Comparison of ENCODE assay signal across 17 mouse cellular contexts in the genomic region with DNA sequence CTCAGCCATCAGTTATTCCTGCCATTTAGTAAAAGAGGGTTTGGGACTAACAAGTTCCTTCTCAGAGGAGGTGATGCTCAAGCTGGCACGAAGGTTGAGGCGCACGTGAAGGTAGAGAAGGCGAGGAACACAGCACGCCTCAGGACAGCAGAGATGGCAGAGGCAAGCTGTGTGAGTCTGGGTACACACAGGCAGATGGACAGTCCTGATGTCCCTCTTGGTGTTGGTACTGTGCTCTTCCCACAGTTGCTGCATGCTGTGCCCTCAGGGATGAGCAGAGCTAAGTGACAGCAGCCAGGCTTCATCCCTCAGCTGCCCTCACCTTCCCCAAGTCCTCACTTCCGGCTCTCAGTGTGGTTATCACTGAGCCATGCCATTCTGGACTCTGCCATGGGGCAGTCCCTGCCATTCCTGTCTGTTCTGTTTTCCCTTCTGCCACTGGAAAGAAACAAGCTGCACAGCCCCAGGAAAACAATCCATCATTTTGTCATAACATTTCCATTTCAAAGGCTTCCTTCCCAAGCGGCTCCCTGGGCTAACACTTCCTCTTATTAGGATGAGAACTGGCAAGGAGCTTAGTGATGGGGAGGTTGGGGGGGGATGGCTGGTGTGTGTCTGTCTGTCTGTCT. TPM values are rescaled to one million over a fixed set of nuclear protein-coding genes. Genes with fewer than 3 reads are reported as not detected.
DNase-seq lines count a peak whose midpoint lies in the region; ATAC-seq and TF ChIP-seq lines count a peak whose summit lies in the region.
"Had no signal": no experiment of that assay in that cellular context is flagged by ENCODE, and none has a peak within 500 bp of the region (broad histone marks: within the 10 kb centered on the region; RNA-seq: fewer than 3 reads in every experiment).

No protein-coding gene starts in this region.

- H3K9ac ChIP-seq in hindbrain, embryonic 14.5 days: no peak overlapping the region
- H3K9ac ChIP-seq in midbrain, embryonic 13.5 days (replicated peaks): no peak overlapping the region
- H3K9ac ChIP-seq in liver, postnatal 0 days (replicated peaks): no peak overlapping the region

- no peaks in the 10 kb centered on the region for H3K9me3 ChIP-seq in hindbrain, embryonic 14.5 days (ENCODE audit: control insufficient read depth, low read length)
- 0 out of 2 replicates have a peak, but pooled peaks cover 3% of the 10 kb centered on the region for H3K9me3 ChIP-seq in midbrain, embryonic 13.5 days
- no peaks in the 10 kb centered on the region for H3K9me3 ChIP-seq in liver, postnatal 0 days (ENCODE audit: low read length)

- TF ChIP-seq EP300 in liver, postnatal 0 days (IDR thresholded peaks at IDR 0.05; ENCODE audit: low read depth): no peak

- H3K36me3 ChIP-seq in hindbrain, embryonic 14.5 days (replicated peaks; ENCODE audit: control insufficient read depth, insufficient read depth): no peaks in the 10 kb centered on the region
- H3K36me3 ChIP-seq in midbrain, embryonic 13.5 days: no peaks in the 10 kb centered on the region
- no peaks in the 10 kb centered on the region for H3K36me3 ChIP-seq in liver, postnatal 0 days (replicated peaks; ENCODE audit: insufficient read depth, low read length)

- H3K27me3 ChIP-seq in hindbrain, embryonic 14.5 days (ENCODE audit: control insufficient read depth, insufficient read depth, low read length): no peaks in the 10 kb centered on the region
- H3K27me3 ChIP-seq in midbrain, embryonic 13.5 days: no peaks in the 10 kb centered on the region
- no peaks in the 10 kb centered on the region for H3K27me3 ChIP-seq in liver, postnatal 0 days (ENCODE audit: insufficient read depth, low read length)

- H3K4me2 ChIP-seq in hindbrain, embryonic 14.5 days (replicated peaks): no peak overlapping the region
- H3K4me2 ChIP-seq in midbrain, embryonic 13.5 days (replicated peaks): no peak overlapping the region
- H3K4me2 ChIP-seq in liver, postnatal 0 days (ENCODE audit: low read depth, low read length): no peak overlapping the region

- no peak for TF ChIP-seq CTCF in liver, postnatal 0 days (IDR thresholded peaks at IDR 0.05; ENCODE audit: low read depth)

- H3K4me1 ChIP-seq in hindbrain, embryonic 14.5 days (replicated peaks; ENCODE audit: control insufficient read depth, insufficient read depth, low read length): peaks cover 24% of the 10 kb centered on the region; the same call in 1 of the 2 replicates
- peaks cover 23% of the 10 kb centered on the region for H3K4me1 ChIP-seq in midbrain, embryonic 13.5 days (replicated peaks)
- peaks cover 4% of the 10 kb centered on the region; the same call in 1 of the 2 replicates for H3K4me1 ChIP-seq in liver, postnatal 0 days (ENCODE audit: insufficient read depth)

- no peak overlapping the region for H3K4me3 ChIP-seq in hindbrain, embryonic 14.5 days (replicated peaks; ENCODE audit: low read length)
- H3K4me3 ChIP-seq in midbrain, embryonic 13.5 days (replicated peaks): no peak overlapping the region
- H3K4me3 ChIP-seq in liver, postnatal 0 days (ENCODE audit: low read depth, low read length): no peak overlapping the region
- H3K4me3 ChIP-seq: heart, adult 2 months; layer of hippocampus, adult 2 months had no signal

- DNase-seq in adrenal gland, postnatal 14 days: peak; percentile 11
- DNase-seq in adrenal gland, adult 2 months: no peak
- peak; percentile 8 for DNase-seq in kidney, postnatal 14 days
- DNase-seq in kidney, postnatal 25 days: no peak
- DNase-seq in hindbrain, embryonic 14.5 days (ENCODE audit: low spot score): peak; percentile 55
- DNase-seq in liver, postnatal 0 days: no peak
- DNase-seq in adipocyte (ENCODE audit: low spot score): no peak
- DNase-seq: heart, adult 2 months; left cerebral cortex, postnatal 4 days; right cerebral cortex, postnatal 4 days had no signal

- WGBS in hindbrain, embryonic 14.5 days: 41% methylated on average over 7 of the region's 7 CpGs
- WGBS in midbrain, embryonic 13.5 days: 71% methylated on average over 7 of the region's 7 CpGs
- 55% methylated on average over 7 of the region's 7 CpGs for WGBS in liver, postnatal 0 days (ENCODE audit: insufficient replicate concordance)

- peak; percentile 52; the same call in 1 of the 2 replicates for ATAC-seq in hindbrain, embryonic 14.5 days (ENCODE audit: low FRiP score)
- peak; percentile 46 for ATAC-seq in midbrain, embryonic 13.5 days
- ATAC-seq in liver, postnatal 0 days: no peak

- H3K27ac ChIP-seq in hindbrain, embryonic 14.5 days: peak overlapping the region; percentile 23; the same call in 1 of the 2 replicates
- peak overlapping the region; percentile 52 for H3K27ac ChIP-seq in midbrain, embryonic 13.5 days
- no peak overlapping the region for H3K27ac ChIP-seq in liver, postnatal 0 days (ENCODE audit: low read depth)
- H3K27ac ChIP-seq: heart, adult 2 months; layer of hippocampus, adult 2 months; stomach, postnatal 0 days had no signal

RNA-seq across cellular contexts. Expression of a gene that starts 13.8 kb away (rescaled TPM):
- not detected in 2 replicates for total RNA-seq in adrenal gland, postnatal 14 days (2021)
- total RNA-seq in adrenal gland, adult 2 months (2021): 1 to 10 TPM in 1 of 2 experiments, under 1 TPM in 1; 0.55 to 1.0 TPM
- 0.08 and 0.16 TPM in 2 replicates for polyA plus RNA-seq in adrenal gland, adult 2 months (2012; rRNA removed)
- not detected in 2 replicates for polyA plus RNA-seq in hindbrain, embryonic 14.5 days (2014; fragmentation: Nextera tagmentation; extraction: Ambion mirVana)
- polyA plus RNA-seq in midbrain, embryonic 13.5 days (2015; fragmentation: Nextera tagmentation; extraction: Ambion mirVana): 0.27 and 4.2 TPM in 2 replicates
- polyA plus RNA-seq in liver, postnatal 0 days (2015; fragmentation: Nextera tagmentation; extraction: Ambion mirVana): 3.9 and 4.2 TPM in 2 replicates
- total RNA-seq: ES-E14; heart, adult 2 months; hematopoietic stem cell, adult 5-6 weeks; layer of hippocampus, adult 2 months; left cerebral cortex, postnatal 4 days; neutrophil, adult 5-6 weeks had no signal

RNA-seq across cellular contexts. Expression of a gene that starts 22.7 kb away (rescaled TPM):
- not detected in 2 replicates for total RNA-seq in adrenal gland, postnatal 14 days (2021)
- not detected for total RNA-seq in adrenal gland, adult 2 months (2021)
- polyA plus RNA-seq in adrenal gland, adult 2 months (2012; rRNA removed): not detected in 2 replicates
- polyA plus RNA-seq in hindbrain, embryonic 14.5 days (2014; fragmentation: Nextera tagmentation; extraction: Ambion mirVana): not detected in 2 replicates
- not detected in 2 replicates for polyA plus RNA-seq in midbrain, embryonic 13.5 days (2015; fragmentation: Nextera tagmentation; extraction: Ambion mirVana)
- polyA plus RNA-seq in liver, postnatal 0 days (2015; fragmentation: Nextera tagmentation; extraction: Ambion mirVana): 0.24 and 0.26 TPM in 2 replicates
- total RNA-seq: ES-E14; heart, adult 2 months; hematopoietic stem cell, adult 5-6 weeks; layer of hippocampus, adult 2 months; left cerebral cortex, postnatal 4 days; neutrophil, adult 5-6 weeks had no signal
- polyA plus RNA-seq: liver, embryonic 16.5 days had no signal

RNA-seq across cellular contexts. Expression of a gene that starts 24.9 kb away (rescaled TPM):
- not detected in 2 replicates for total RNA-seq in adrenal gland, postnatal 14 days (2021)
- not detected for total RNA-seq in adrenal gland, adult 2 months (2021)
- not detected in 2 replicates for polyA plus RNA-seq in adrenal gland, adult 2 months (2012; rRNA removed)
- polyA plus RNA-seq in hindbrain, embryonic 14.5 days (2014; fragmentation: Nextera tagmentation; extraction: Ambion mirVana): not detected in 2 replicates
- not detected in 2 replicates for polyA plus RNA-seq in midbrain, embryonic 13.5 days (2015; fragmentation: Nextera tagmentation; extraction: Ambion mirVana)
- not detected in 2 replicates for polyA plus RNA-seq in liver, postnatal 0 days (2015; fragmentation: Nextera tagmentation; extraction: Ambion mirVana)
- total RNA-seq: ES-E14; heart, adult 2 months; hematopoietic stem cell, adult 5-6 weeks; layer of hippocampus, adult 2 months; neutrophil, adult 5-6 weeks had no signal
- polyA plus RNA-seq: heart, adult 2 months; liver, embryonic 16.5 days; stomach, postnatal 0 days had no signal

RNA-seq across cellular contexts. Expression of a gene that starts 31.8 kb away (rescaled TPM):
- 0.26 and 1.3 TPM in 2 replicates for total RNA-seq in adrenal gland, postnatal 14 days (2021)
- 1 to 10 TPM; 1.7 to 3.5 TPM for total RNA-seq in adrenal gland, adult 2 months (2021)
- polyA plus RNA-seq in adrenal gland, adult 2 months (2012; rRNA removed): 0.17 TPM in 1 of 2 replicates, not detected in the other
- polyA plus RNA-seq in hindbrain, embryonic 14.5 days (2014; fragmentation: Nextera tagmentation; extraction: Ambion mirVana): 0.23 TPM in 1 of 2 replicates, not detected in the other
- not detected in 2 replicates for polyA plus RNA-seq in midbrain, embryonic 13.5 days (2015; fragmentation: Nextera tagmentation; extraction: Ambion mirVana)
- 9.8 and 10.5 TPM in 2 replicates for polyA plus RNA-seq in liver, postnatal 0 days (2015; fragmentation: Nextera tagmentation; extraction: Ambion mirVana)
- total RNA-seq: ES-E14; heart, adult 2 months; hematopoietic stem cell, adult 5-6 weeks; layer of hippocampus, adult 2 months; left cerebral cortex, postnatal 4 days; neutrophil, adult 5-6 weeks had no signal
- polyA plus RNA-seq: heart, adult 2 months had no signal

Comparison
In these comparisons a context has a peak if more than half of its experiments do, and no peak if none do; other contexts are left out.
1. DNase-seq: peak in adrenal gland, postnatal 14 days (single experiment), kidney, postnatal 14 days (single experiment) and hindbrain, embryonic 14.5 days (single experiment); none in adrenal gland, adult 2 months (single experiment), kidney, postnatal 25 days (0 of 2), liver, postnatal 0 days (single experiment) and adipocyte (single experiment).